Mouse (Mus musculus) cortical plate, adult 2 months (tissue): ENCODE data around the gene Slc6a9.

Experiments used
- CTCF ChIP-seq: fragments of 200-500 bp; IDR thresholded peaks from 2 replicates; pipeline ENCODE4 v1.5.1; 2011; ENCODE audit warnings: mild to moderate bottlenecking, control low read depth, low read length; ENCODE audit not compliant: insufficient read depth; ENCODE audit errors: extremely low read depth
- POLR2A ChIP-seq: fragments of 200-500 bp; IDR thresholded peaks from 2 replicates; pipeline ENCODE4 v1.6.1; 2011; ENCODE audit warnings: mild to moderate bottlenecking, low read length, control low read depth; ENCODE audit not compliant: insufficient read depth; ENCODE audit errors: extremely low read depth

- no peak for TF ChIP-seq POLR2A
- TF ChIP-seq CTCF: no peak
Measured at GRCm38 (mm10) chr4:117813591-117814192, 20.6 kb upstream of the Slc6a9 start.
